Mouse (Mus musculus): ENCODE results near the gene Hbp1. TPM values are rescaled to one million over a fixed set of nuclear protein-coding genes. Genes with fewer than 3 reads are reported as not detected.
A peak's percentile ranks its signal among the peaks of the same experiment; 100 is the strongest.

Gene Hbp1
- total RNA-seq, 4 experiments from 2014 or later = 23.4 to 28.4 (median 27.0) TPM

DNA sequence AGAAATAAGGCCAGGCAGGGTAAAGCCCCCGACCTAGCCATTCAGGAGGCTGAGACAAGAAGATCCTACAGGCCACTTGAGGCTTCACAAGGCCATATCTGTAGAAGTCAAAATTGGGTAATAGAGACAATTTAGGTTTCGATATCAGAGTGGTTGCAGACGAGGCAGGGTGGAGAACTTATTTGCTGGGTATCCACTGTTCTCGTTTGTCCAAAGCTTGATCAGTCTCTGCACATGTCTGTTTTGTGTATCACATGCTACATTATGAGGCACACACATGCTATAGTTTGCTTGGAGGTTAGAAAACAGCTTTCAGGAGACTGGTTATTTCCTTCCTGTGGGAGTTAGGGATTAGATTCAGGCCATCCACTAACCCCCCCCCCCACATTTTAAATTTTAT lies 5.5 kb upstream of the Hbp1 start:
- DNase-seq (ENCODE audit: low spot score in 2 of 2) = no peak

DNA sequence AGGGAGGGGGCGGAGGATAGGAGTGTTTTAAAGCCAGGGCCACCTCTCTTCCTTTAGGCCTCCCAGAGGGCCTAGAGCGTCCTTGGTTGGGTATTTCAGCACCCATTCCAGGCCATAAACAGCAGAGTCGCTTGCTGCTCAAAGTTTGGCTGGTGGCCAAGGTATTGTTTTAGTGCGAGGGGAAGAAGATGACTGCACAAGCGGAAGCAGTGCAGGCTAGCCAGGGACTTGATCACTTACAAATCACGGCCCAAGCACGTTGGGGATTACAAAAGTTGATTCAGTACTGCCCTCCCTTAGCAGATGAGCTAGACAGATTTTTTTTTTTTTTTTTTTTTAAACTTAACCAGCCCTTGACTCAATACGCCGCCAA lies 310 bp upstream of the Hbp1 start:
- no peak for DNase-seq (ENCODE audit: low spot score in 2 of 2)

DNA sequence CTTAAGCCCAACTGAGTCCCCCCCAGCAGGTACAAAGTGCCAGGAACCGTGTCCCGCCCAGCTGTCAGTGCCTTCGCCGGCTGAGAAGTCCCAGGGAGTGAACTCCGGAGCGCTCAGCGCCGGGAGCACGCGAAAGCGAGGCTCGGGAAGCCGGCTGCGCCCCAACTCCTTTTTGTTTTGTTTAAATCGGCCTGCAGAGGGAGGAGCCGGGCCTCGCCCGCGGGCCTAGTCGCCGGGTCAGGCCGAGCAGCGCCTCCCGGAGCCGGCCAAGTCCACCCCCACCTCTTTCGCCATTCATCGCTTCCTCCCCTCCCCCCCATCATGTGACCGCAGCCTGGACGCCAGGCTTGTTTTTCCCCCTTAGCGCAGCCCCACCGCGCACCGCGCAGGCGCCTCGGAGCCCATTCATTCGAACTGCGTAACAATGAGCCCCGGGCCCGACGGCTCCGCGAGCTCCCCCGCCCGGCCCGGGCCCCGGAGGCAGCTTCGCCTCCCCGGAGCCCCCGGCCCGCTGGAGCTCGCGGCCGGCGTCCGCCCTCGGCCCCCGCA lies 1.1 kb downstream of the Hbp1 start:
- DNase-seq (ENCODE audit: low spot score in 2 of 2) = peak; percentile 72 to 88

DNA sequence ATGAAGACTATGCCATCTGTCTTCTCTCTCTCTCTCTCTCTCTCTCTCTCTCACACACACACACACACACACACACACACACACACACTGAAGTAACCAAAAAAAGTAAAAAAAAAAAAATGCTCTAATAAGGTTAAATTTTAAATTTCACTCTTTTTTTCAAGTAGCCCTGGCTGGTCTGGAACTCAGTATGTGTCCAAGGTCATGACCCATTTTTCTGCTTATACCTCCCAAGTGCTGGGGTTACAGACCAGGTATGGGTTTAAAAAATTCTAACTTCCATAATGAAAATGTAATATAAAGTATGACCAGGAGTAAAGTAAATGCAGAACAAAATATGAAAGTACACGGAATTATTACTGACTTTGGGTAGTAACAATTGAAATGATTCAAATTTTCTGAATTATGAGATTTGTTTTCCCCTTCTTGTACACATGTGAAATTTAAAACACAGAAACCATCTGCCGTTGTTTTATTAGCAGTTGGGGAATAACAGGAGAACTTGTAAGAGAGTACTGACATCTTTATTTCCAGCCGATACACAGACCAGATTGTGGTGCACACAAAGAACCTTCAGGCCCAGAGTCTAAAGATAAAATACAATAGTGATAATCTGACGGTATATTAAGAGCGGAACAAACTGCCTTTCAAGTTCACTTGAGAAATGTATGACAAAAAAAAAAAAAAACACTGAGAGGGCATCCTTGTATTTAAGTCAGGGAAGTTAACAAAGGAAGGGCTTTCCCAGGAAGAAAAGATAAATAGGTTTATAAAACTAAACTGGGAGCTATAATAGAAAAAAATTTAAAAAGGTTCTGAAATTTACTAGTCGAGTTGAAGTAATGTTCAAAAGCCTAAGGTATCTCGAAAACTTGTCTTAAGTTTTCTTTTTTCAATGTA lies 2.0 kb downstream of the Hbp1 start:
- no peak for DNase-seq (ENCODE audit: low spot score in 2 of 2)

DNA sequence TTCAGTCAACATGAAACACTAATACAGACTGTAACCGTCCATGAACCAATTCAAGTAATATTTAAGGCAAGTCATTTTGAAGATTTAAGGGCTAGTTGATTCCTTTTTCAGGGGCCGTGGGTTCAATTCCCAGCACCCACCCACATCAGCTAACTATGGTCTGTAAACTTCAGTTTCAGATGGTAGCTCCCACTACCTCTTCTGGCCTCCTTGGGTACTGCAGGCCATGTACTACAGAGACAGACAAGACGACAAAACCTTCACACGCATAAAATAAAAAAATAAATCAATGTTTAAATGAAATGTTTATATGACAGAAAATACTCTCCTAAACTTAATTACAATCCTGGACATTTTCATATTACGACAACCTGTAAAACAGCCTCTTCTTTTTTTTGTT lies 2.9 kb downstream of the Hbp1 start:
- no peak for DNase-seq (ENCODE audit: low spot score in 2 of 2)

DNA sequence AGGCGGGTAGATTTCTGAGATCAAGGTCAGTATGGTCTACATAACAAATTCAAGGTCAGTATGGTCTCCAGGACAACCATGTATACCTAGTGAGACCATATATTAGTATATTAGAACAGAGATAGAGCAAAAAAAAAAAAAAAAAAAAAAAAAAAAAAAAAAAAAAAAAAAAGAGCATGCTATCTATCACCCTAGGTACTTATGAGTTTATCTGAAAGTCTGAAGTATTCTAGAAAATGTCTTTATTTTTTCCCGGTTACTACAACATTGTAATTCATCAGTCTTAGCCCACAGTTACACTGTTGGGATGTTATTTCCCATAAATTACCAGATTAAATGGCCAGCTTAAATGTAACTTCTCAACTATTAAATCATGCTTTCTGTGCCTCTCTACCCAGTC lies 5.9 kb downstream of the Hbp1 start:
- no peak for DNase-seq (ENCODE audit: low spot score in 2 of 2)

DNA sequence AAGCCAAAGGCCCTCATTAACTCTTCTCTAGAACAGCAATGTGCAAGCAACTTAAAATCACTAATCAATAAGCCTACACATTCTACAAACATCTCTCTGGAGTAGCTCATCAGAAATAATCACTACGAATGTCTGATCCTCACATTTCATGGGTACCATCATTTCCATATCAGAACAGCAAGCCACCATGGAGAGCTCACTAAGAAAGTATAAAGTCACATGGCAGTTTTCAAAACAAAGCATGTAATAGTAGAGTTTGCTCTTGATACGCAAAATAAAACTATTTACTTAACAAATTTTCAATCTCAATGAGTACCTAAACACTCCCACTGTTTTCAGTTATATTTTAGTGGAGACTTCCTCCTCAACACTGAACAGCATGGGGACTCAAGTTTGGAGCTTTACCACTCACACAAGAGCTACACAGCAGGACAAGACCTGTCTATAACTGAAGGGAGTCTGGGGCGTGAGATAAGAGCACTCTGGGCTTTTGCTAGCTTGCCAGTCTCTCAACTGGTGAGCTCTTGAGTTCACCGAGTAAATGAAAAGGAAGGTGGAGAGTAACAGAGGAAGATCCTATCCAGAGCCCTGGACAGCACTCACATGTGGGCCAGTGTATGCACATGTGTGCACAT lies 7.2 kb downstream of the Hbp1 start:
- no peak for DNase-seq (ENCODE audit: low spot score in 2 of 2)

DNA sequence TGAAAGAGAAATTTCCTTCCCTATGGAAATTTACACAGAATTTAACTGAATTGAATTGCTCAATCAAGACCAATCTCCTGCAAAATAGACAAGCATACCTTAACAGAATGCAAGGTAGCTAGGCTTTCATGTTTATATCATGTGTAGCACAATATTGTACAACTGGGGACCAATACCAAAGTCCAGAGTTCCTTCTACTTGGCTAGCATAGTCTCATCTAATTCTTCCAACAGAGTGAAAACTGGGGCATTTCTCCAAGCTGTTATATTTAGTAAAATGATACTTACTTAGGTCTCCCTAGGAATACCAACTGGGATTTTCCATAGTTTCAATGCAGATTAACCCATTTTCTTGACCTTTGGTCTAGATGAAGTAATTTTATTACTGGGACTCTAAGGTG lies 11.3 kb downstream of the Hbp1 start:
- no peak for DNase-seq (ENCODE audit: low spot score in 2 of 2)

DNA sequence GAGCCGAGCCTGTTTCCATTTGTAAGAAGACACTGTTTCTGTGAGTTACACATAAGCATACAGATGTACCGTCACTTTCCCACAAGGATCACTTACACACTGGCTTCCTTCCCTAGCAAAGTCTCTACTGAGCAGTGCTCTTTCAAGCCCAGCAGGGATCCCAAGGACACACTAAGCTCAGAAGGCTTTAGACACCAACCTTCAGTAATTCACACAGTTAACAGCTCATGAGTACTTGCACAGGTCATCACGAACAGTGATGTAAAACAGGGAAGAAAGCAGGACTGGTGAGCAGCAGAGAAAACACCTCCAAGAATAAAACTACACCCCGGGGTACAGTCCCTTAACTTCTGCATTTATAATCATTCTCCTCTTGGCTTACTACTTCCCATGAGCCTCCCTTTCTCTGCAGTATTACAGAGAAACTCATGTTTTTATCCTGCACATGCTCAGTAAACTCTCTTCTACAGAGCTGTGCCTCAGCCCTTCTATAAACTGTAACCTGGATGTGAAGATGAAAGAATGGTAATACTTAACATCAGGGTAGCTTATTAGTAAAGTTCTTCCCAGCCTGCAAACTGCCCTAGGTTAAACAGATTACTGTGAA lies 11.8 kb downstream of the Hbp1 start:
- DNase-seq (ENCODE audit: low spot score in 2 of 2) = no peak

DNA sequence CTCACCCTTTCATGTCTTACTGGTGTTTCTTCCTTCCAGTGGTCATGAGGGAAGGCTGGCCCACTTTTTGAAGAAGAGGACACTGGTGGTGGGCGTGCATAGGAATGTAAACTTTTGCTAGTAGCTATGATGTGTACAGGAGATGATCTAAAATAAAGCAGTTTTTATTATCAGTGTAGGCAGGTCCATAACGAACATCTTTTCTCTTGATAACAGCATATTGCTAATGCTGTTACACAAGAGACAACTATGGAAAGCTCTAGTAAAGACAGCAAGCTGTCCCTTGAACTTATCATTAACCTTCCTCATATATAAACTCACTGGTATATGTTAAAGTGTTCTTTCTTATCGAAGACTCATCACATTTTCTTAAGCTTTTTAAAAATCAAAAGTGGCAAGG lies 12.7 kb downstream of the Hbp1 start:
- DNase-seq (ENCODE audit: low spot score in 2 of 2) = no peak

DNA sequence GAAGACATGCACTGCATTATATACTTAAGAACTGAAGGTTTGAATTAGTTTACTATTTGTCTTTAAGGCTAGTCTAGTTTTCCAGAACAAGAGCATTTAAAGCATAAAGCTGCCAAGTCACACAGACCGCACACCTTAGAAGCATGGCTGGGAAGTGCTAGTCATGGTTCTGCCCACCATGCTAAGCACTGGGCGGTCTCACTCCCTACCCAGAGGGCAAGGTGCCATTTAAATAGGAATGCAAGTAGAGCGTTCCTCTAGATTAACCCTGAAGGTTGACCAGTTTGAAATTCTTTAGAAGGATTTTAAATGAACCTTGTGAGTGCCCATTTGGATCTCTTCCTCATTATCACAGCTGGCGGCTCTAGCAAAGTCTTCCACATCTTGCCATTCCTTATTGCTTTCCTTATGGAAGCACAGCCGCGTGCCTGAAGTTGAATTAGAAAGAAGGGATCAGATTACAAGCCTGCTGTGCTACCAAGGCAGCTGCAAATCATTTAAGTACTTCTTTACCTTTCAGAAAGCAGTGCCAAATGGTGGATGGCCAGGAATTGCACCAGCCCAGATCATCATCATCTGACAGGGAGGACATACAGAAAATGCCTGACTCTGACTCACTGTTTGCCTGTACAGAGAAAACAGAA lies 13.6 kb downstream of the Hbp1 start:
- DNase-seq (ENCODE audit: low spot score in 2 of 2) = no peak

DNA sequence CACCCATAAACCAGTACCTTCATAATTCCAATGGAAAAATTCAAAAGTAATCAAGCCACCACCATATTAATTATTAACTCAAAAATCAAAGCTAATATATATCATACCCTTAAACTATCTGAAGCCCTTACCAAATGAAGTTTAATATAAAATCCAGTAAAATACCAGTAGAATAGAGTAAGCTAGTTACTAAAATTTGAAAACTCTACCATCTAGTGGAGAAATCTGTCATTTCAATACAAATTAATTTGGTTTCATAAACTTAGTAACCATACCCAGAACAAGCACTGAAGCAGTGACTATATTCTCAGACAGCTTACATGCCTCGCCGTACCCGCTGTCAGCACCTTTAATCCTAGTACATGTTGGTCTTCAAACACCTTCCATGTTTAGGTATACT lies 18.5 kb downstream of the Hbp1 start:
- no peak for DNase-seq (ENCODE audit: low spot score in 2 of 2)

DNA sequence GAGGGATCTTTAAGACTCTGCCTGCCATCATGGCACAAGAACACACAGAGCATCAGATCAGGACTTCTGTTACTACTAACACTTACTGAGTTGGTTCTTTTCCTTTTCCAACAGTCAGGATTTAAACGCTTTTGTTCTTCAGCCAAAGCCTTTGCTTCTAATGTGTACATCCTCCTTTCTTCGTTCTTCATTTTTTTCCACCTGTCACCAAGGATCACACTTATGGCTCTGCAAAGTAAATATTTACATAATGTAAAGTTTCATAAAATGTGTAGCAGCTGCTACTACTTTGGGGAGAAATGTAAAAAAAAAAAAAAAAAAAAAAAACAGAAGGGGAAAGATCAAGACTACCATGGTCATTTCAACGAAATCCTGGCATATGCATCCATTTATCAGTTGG lies 21.8 kb downstream of the Hbp1 start:
- no peak for DNase-seq (ENCODE audit: low spot score in 2 of 2)

DNA sequence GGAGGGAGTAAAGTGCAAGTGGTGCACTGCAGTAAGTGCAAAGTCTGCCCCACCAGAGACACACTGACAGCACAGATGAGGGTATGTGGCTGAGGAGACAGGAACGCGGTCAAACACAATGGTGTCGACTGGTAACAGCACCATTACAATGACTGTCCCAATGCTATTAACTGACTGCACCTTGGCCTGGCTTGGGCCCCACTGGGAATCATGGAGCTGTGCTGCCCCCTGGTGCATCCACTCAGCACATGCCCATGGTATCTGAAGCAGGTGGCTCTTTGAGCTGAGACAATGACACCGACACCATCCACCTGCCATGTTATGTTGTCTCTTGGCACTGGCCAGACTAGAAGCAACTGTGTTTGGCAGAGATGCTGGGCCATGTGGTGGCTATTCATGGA lies 23.7 kb downstream of the Hbp1 start:
- peak; percentile 51 to 58 for DNase-seq (ENCODE audit: low spot score in 2 of 2)

DNA sequence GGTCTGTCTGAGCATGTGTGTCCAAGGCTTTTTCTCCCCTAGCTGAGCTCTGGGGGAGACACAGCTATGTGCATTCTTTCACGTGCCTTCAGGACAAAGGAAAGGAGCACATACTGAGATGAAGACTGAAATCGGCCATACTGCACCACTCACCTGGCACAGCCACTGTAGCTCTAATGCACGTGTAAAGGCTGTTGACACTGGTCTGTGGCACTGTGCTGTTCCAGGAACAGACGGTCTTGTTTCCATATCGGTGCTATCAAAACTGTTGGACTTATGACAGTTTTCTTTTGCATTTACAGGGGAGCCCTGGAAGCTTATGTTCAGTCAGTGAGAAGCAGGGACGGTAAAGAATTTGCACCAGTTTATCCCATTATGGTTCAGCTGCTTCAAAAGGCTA lies 25.0 kb downstream of the Hbp1 start:
- no peak for DNase-seq (ENCODE audit: low spot score in 2 of 2)

DNA sequence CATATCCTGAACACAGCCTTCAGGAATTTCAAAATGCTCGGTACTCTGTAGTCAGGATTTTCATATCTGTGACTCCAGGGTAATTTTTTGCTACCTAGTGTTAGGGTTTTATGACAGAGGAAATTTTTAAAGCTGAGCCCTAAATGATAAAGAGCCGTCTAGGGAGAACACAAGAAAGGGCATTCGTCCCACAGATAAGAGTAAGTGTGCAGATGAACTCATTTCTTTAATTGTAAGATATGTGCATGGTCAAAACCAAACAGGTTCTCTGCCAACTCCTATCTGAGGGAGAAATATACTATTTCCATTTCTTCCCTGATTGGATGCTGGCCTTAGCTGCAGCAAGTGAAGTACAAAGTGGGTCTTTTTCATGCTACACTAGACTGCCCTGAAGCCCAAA lies 26.2 kb downstream of the Hbp1 start:
- DNase-seq (ENCODE audit: low spot score in 2 of 2) = no peak

DNA sequence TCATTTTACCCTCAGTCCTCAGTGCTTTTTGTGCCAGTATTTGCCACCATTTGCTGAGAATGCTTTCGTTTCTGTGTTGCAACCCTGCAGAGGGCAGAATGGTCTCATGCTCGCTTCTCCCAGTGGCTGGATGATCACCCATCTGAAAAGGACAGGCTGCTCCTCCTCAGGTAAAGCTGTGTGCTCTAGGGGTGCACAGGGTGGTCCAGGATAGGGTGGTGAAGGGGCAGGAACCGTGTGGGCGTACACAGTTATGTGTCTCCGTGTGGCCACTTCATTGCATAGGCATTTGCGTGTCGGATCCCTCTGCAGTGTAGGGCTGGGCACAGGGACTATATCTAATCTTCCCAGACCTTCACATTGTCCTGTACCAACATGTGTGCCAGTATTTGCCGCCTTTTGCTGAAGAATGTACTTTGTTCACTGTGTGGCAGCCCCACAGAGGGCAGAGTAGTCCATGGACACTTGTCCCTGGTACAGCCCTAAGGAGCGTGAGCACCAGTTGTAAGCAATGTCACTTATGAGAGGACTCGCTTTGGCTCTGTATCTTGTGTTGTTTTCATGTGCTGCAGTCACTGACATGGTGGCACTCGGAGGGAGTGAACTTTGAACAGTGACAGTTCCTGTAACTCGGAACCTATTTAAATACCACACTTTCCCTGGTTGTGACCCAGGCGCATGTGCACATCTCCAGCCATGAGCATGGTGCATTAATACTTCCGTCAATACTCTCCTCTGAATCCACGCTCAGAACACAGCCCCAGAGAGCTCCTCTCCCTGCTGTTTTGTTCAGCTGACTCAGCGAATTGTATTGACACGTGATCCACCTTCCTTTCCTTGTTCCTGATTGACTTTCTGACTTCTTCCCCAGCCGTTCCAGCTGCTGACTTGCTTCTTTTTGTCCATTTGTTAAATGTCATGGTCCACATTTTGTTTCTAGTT lies 29.6 kb downstream of the Hbp1 start:
- DNase-seq (ENCODE audit: low spot score in 2 of 2) = no peak

DNA sequence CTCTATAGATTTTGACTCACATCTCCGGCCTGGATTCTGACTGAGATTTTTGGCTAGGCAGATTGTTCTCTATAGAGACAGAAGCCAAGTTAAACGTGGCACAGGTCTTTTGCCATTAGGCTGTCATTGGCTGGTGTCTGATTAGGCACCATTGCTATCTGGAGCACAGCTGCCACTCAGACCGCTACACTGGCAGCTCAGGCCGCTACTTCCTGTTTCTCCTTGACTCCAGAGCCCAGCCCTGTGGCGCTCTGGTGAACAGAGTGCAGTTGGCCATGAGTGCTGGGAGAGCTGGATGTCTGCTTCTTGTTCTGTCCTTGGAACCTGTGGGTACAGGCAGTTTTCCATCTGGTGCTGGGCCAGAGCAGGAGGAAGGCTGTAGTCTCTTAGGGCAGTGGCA lies 33.1 kb downstream of the Hbp1 start:
- no peak for DNase-seq (ENCODE audit: low spot score in 2 of 2)

DNA sequence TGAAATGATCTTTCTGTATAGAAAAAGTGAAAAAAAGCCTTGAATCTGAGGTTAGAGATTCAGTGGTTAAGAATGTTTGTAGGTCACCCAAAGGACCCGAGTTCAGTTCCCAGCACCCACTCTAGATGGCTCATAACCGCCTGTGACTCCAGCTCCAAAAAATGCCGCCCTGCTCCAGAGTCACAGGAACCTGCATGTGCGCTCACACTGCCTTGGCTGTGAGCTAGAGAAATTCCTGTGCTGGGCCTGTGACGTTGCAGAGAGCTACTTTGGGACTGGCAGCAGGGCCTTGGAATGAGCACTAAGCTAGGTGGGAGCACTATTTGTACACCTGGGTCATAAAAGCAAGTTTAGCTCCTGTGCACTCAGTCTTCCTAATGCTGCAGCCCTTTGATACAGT lies 33.6 kb downstream of the Hbp1 start:
- DNase-seq (ENCODE audit: low spot score in 2 of 2) = no peak

DNA sequence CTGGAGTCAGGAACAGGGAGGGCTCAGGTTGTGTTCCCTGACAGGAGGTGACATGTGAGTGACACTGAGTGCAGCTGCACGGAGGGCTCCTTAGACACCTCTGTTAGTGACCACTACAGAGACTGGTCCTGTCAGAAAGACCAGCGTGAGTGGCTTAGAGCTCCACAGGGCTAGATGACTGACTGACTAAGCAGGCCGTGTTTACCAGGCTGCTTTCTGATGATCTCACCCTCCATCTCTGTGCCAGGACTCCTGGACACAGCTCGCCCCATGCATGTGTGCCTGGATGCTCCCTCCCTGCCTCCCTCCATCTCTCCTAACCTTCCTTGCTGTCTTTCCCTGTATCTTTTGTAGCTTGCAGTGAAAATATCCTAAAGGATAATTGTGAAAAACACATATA lies 36.7 kb downstream of the Hbp1 start:
- no peak for DNase-seq (ENCODE audit: low spot score in 2 of 2)
